Mouse (Mus musculus): Measurements from ENCODE around the gene Grpel1. TPM values are rescaled to one million over a fixed set of nuclear protein-coding genes. Genes with fewer than 3 reads are reported as not detected.

Grpel1 gene
- polyA plus RNA-seq, 1 experiment from 2014 or later: 42.3 TPM

- WGBS: 31% methylated on average over 5 of the region's 5 CpGs
- H3K4me3 ChIP-seq: no peak overlapping the region
- no peaks in the 10 kb centered on the region for H3K9me3 ChIP-seq (replicated peaks)
- no peak overlapping the region for H3K27ac ChIP-seq
- H3K4me2 ChIP-seq (replicated peaks): no peak overlapping the region
- no peaks in the 10 kb centered on the region for H3K27me3 ChIP-seq
- peaks cover 22% of the 10 kb centered on the region for H3K4me1 ChIP-seq
- ATAC-seq (ENCODE audit: low FRiP score): no peak
- no peak overlapping the region for H3K9ac ChIP-seq
- H3K36me3 ChIP-seq: 0 out of 2 replicates have a peak, but pooled peaks cover under 1% of the 10 kb centered on the region
These were observed 1.4 kb upstream of the Grpel1 start for GRCm38 (mm10) chr5:36463391-36463790.

DNA sequence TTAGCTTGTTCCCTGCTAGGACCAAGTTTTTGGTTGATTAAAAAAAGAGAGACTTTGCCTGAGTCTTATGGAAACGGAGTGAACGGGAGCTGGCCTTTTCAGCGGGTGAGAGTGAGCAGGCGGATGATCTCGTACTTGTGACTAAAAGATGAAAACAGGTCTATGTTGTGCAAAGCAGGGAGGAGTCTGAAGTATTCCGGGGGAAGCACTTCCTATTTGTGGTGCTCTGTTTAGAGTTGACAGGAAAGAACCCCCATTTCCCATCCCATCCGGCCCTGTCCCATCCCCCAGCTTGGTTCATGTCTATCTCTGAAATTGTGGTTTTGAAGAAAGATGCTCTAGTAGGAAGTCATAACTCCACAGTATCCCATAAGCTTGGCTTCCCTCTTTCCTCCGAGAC, 1.1 kb downstream of the Grpel1 start:
- peak overlapping the region; percentile 66 for H3K4me3 ChIP-seq
- peak overlapping the region; percentile 76; the same call in 1 of the 2 replicates for H3K9ac ChIP-seq
- H3K36me3 ChIP-seq: peaks cover 24% of the 10 kb centered on the region
- H3K9me3 ChIP-seq (replicated peaks): no peaks in the 10 kb centered on the region
- H3K4me2 ChIP-seq (replicated peaks): peak overlapping the region; percentile 97
- ATAC-seq (ENCODE audit: low FRiP score): no peak
- 30% methylated on average over 8 of the region's 8 CpGs for WGBS
- peaks cover 22% of the 10 kb centered on the region for H3K4me1 ChIP-seq
- H3K27me3 ChIP-seq: no peaks in the 10 kb centered on the region
- no peak overlapping the region for H3K27ac ChIP-seq

GRCm38 (mm10) chr5:36471206-36471605, 6.4 kb downstream of the Grpel1 start:
- Histone ChIP-seq H3K27me3 (no peaks in the 10 kb centered on the region), H3K4me3 (no peak overlapping the region), H3K27ac (no peak overlapping the region), H3K4me1 (peaks cover 3% of the 10 kb centered on the region; the same call in 1 of the 2 replicates), H3K4me2 (replicated peaks) (no peak overlapping the region), H3K9me3 (replicated peaks) (no peaks in the 10 kb centered on the region), H3K36me3 (peaks cover 63% of the 10 kb centered on the region), H3K9ac (no peak overlapping the region)
- ATAC-seq (ENCODE audit: low FRiP score): no peak
- WGBS: 94% methylated on average over 8 of the region's 8 CpGs

- no peak overlapping the region for H3K9ac ChIP-seq
- no peaks in the 10 kb centered on the region for H3K27me3 ChIP-seq
- no peak for ATAC-seq (ENCODE audit: low FRiP score)
- no peak overlapping the region for H3K4me3 ChIP-seq
- H3K36me3 ChIP-seq: peaks cover 67% of the 10 kb centered on the region
- no peak overlapping the region for H3K27ac ChIP-seq
- H3K4me2 ChIP-seq (replicated peaks): no peak overlapping the region
- no peaks in the 10 kb centered on the region for H3K4me1 ChIP-seq
- H3K9me3 ChIP-seq (replicated peaks): no peaks in the 10 kb centered on the region
- 90% methylated on average over 4 of the region's 4 CpGs for WGBS
These were observed 8.3 kb downstream of the Grpel1 start for GRCm38 (mm10) chr5:36472876-36473655.

DNA sequence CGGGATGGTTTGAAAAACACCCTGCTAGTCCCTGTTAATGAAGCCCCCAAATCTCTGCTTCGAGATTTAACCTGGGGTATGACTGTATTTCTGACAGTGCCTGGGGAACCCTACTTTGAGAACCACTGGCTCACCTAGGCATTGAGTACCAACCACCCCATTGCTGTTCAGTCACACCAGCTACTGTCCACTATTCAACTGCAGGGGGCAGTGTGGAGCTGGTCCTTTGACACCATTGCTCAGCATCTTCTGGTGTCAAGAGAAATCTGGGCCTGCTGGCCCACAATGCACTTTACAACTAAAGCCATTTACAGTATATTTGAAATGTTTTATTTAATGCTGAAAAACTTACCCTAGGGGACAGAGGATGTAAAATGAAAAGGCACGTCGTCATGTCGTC, 9.5 kb downstream of the Grpel1 start:
- Histone ChIP-seq H3K9me3 (replicated peaks) (no peaks in the 10 kb centered on the region), H3K4me2 (replicated peaks) (no peak overlapping the region), H3K27ac (no peak overlapping the region), H3K36me3 (peaks cover 59% of the 10 kb centered on the region), H3K9ac (no peak overlapping the region), H3K4me1 (peaks cover 2% of the 10 kb centered on the region; the same call in 1 of the 2 replicates), H3K27me3 (no peaks in the 10 kb centered on the region), H3K4me3 (no peak overlapping the region)
- no peak for ATAC-seq (ENCODE audit: low FRiP score)
- 92% methylated on average over 5 of the region's 5 CpGs for WGBS

- 93% methylated on average over 3 of the region's 3 CpGs for WGBS
- no peak for ATAC-seq (ENCODE audit: low FRiP score)
- H3K27me3 ChIP-seq: no peaks in the 10 kb centered on the region
- peaks cover 29% of the 10 kb centered on the region for H3K4me1 ChIP-seq
- H3K4me3 ChIP-seq: no peak overlapping the region
- no peak overlapping the region for H3K4me2 ChIP-seq (replicated peaks)
- no peak overlapping the region for H3K9ac ChIP-seq
- peaks cover 27% of the 10 kb centered on the region for H3K36me3 ChIP-seq
- no peaks in the 10 kb centered on the region for H3K9me3 ChIP-seq (replicated peaks)
- H3K27ac ChIP-seq: no peak overlapping the region
These were observed 12.7 kb downstream of the Grpel1 start for GRCm38 (mm10) chr5:36477486-36477885.

DNA sequence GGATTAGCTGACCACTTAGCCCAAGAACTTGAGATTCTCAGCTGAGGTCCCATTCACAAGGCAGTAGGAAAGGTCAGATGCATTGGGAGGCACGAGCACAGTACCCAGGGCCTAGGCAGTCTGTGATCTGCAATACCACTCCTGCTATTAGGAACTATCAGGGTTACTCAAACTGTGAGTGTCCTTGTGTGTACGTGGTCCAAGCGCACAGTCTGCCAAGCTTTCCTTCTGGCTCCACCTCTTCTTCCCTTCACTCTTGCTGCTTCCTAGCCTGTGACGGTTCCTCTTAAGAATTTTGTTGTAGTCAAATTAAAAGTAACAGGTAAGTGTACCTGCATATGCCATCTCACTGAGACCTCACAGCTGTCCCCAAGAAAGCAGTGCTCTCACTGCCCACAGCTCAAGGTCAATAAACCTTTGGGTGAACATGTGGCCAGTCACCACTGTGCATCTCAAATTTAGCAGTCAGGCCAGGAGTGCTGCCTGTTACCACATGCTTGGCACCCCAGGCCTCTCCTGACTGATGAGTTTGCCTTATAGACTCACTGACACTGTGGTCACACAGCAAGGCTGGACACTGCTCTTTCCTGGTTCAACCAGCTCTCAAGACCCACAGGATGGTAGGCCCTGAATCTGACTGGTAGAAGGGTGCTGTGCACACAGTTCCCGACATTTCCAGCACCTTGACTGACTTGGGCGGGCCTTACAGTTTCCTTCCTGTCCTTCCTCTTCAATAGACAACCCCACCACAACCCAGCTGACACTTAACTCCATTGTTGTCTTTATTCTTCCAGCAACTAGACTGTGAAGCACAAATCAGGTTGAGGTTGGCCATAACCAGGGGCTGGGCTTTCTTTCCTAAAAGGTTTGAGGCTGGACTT, 14.0 kb downstream of the Grpel1 start:
- H3K36me3 ChIP-seq: peaks cover 17% of the 10 kb centered on the region
- H3K4me3 ChIP-seq: no peak overlapping the region
- H3K9me3 ChIP-seq (replicated peaks): no peaks in the 10 kb centered on the region
- H3K4me2 ChIP-seq (replicated peaks): no peak overlapping the region
- H3K9ac ChIP-seq: no peak overlapping the region
- WGBS: 89% methylated on average over 6 of the region's 6 CpGs
- H3K4me1 ChIP-seq: peaks cover 39% of the 10 kb centered on the region
- no peak overlapping the region for H3K27ac ChIP-seq
- H3K27me3 ChIP-seq: no peaks in the 10 kb centered on the region
- ATAC-seq (ENCODE audit: low FRiP score): no peak

DNA sequence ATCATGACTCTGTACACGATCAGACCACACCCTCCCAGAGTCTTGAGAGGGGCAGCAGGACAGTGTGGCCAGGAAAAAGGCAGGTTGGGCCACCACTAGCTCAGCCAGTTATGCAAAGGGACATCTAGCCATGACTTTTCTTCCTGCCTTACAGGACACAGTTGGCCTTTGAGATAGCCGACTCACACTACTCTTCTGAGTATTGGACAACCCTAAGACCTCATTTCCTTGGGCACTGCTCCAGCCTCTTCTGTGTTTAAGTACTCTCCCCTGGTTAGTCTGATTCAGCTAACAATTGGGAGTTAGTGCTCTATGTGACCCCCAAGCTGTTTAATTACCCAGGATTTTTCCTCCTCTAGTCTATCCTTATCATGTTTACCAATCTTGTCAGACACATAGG, 14.9 kb downstream of the Grpel1 start:
- WGBS: 81% methylated on average over 2 of the region's 2 CpGs
- Histone ChIP-seq H3K4me2 (replicated peaks) (no peak overlapping the region), H3K27ac (no peak overlapping the region), H3K36me3 (peaks cover 14% of the 10 kb centered on the region), H3K9ac (no peak overlapping the region), H3K4me3 (no peak overlapping the region), H3K27me3 (no peaks in the 10 kb centered on the region), H3K9me3 (replicated peaks) (no peaks in the 10 kb centered on the region), H3K4me1 (peaks cover 40% of the 10 kb centered on the region)
- no peak for ATAC-seq (ENCODE audit: low FRiP score)

GRCm38 (mm10) chr5:36480398-36480797, 15.6 kb downstream of the Grpel1 start:
- Histone ChIP-seq H3K27ac (no peak overlapping the region), H3K4me1 (peaks cover 47% of the 10 kb centered on the region)
- WGBS: 93% methylated on average over 4 of the region's 4 CpGs

DNA sequence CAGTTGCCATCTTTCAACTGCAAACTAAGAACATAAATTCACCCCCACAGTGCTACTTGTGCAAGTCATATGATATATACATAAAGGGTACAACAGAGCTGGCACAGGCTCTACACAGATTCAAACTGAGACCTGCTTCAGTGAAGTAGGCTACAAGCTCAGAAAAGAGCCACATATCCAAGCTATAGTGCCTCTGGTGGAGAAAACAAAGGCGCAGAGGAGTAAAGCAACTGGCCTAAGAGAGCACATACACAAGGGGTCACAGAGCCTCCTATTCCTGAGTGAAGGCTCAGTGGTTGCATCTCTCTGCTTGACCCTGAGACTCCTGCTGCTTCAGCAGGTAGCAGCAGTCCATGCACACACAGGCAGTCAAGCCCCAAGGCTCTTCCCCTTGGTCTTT, 16.3 kb downstream of the Grpel1 start:
- Histone ChIP-seq H3K4me3 (no peak overlapping the region), H3K27me3 (peaks cover 8% of the 10 kb centered on the region), H3K4me2 (replicated peaks) (no peak overlapping the region), H3K27ac (no peak overlapping the region), H3K9me3 (replicated peaks) (no peaks in the 10 kb centered on the region), H3K9ac (no peak overlapping the region), H3K36me3 (peaks cover 5% of the 10 kb centered on the region; the same call in 1 of the 2 replicates), H3K4me1 (peaks cover 50% of the 10 kb centered on the region)
- 79% methylated on average over 1 of the region's 1 CpGs for WGBS
- no peak for ATAC-seq (ENCODE audit: low FRiP score)

More at GRCm38 (mm10) chr5:36480398-36480797, 15.6 kb downstream of the Grpel1 start:
- Histone ChIP-seq H3K9ac (no peak overlapping the region), H3K36me3 (peaks cover 10% of the 10 kb centered on the region), H3K4me2 (replicated peaks) (no peak overlapping the region), H3K4me3 (no peak overlapping the region), H3K27me3 (0 out of 2 replicates have a peak, but pooled peaks cover 2% of the 10 kb centered on the region), H3K9me3 (replicated peaks) (no peaks in the 10 kb centered on the region)
- ATAC-seq (ENCODE audit: low FRiP score): no peak

- Histone ChIP-seq H3K36me3 (no peaks in the 10 kb centered on the region), H3K9ac (peak overlapping the region; percentile 94), H3K4me3 (peak overlapping the region; percentile 80), H3K27ac (peak overlapping the region; percentile 82), H3K4me1 (peaks cover 50% of the 10 kb centered on the region), H3K27me3 (peaks cover 9% of the 10 kb centered on the region), H3K4me2 (replicated peaks) (peak overlapping the region; percentile 79), H3K9me3 (replicated peaks) (no peaks in the 10 kb centered on the region)
- peak; percentile 35 for ATAC-seq (ENCODE audit: low FRiP score)
- WGBS: 1% methylated on average over 58 of the region's 58 CpGs
These were observed 18.7 kb downstream of the Grpel1 start for GRCm38 (mm10) chr5:36483203-36484101.
